Mouse (Mus musculus): ENCODE measurements at regions not wholly inside any gene's neighbourhood (a gene's known extent, or its start where the extent isn't known, plus 50 kb on each side); places are given as distances from the start of the nearest gene placed in this dataset.

DNA sequence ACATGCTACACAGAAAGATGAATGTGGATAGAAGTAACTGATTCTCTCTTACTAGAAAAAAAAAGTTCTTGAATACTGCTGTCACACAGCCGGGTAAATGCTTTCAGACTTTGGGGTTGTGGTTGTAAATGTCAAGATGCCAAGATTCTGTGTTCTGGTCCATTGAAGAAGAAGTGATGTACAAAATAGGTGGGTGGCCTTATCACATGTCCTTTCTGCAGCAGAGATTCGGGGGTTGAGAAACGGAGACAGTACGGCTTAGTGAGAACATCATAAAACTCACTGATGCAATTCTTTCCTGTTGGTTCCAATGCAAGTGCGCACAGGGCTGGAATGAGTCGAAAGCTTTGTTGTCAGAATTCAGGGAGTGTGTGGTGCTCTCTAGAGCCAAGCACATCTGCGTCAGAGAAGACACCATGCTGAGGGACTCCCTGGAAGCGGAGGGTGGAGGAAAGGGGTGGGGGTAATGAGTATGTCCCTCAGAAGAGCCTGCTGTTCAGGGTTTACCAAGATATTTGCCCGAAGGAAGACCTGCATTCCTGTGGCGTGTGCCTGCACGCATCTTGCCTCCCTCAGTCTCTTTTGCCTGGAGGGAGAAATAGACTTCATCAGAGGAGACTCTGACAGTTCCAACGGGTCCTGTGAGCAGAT, 160.1 kb downstream of the Kcna5 start:
- TF ChIP-seq CTCF (IDR thresholded peaks at IDR 0.05; ENCODE audit: low read depth): no peak
- no peak for TF ChIP-seq EP300 (IDR thresholded peaks at IDR 0.05; ENCODE audit: low read depth)

All from liver, embryonic 14.5 days (tissue).